Mouse (Mus musculus): ENCODE results near the gene Pex12.
"Not testable (repeated sequence)": the region's sequence is repeated elsewhere in the genome, so short reads cannot be mapped to it uniquely, and the experiment has no call there.

Pex12 gene

GRCm38 (mm10) chr11:83289036-83289435, 13.3 kb downstream of the Pex12 start:
- in situ Hi-C loops (cut with MseI, MboI): no loop called here

GRCm38 (mm10) chr11:83286566-83286965, 15.8 kb downstream of the Pex12 start, which contains the start of gene Slfn14:
Gene Slfn14, minus strand, starts transcription at chr11:83286726.
- in situ Hi-C loops (cut with MseI, MboI): no loop called here

GRCm38 (mm10) chr11:83285627-83286026, 16.8 kb downstream of the Pex12 start:
- in situ Hi-C loops (cut with MseI, MboI): no loop called here

- in situ Hi-C loops (cut with MseI, MboI): no loop called here
These were observed 20.3 kb downstream of the Pex12 start for GRCm38 (mm10) chr11:83282084-83282483.

- in situ Hi-C loops (cut with MseI, MboI): no loop called here
These were observed 22.7 kb downstream of the Pex12 start for GRCm38 (mm10) chr11:83279691-83280090.

GRCm38 (mm10) chr11:83279024-83279423, 23.4 kb downstream of the Pex12 start:
- in situ Hi-C loops (cut with MseI, MboI): no loop called here

- in situ Hi-C loops (cut with MseI, MboI): no loop called here
These were observed 26.1 kb downstream of the Pex12 start for GRCm38 (mm10) chr11:83276251-83276650.

GRCm38 (mm10) chr11:83271951-83272843, 30.2 kb downstream of the Pex12 start:
- in situ Hi-C loops (cut with MseI, MboI): no loop called here

- in situ Hi-C loops (cut with MseI, MboI): no loop called here
These were observed 31.0 kb downstream of the Pex12 start for GRCm38 (mm10) chr11:83271151-83271950.

GRCm38 (mm10) chr11:83270842-83271150, 31.6 kb downstream of the Pex12 start:
- in situ Hi-C loops (cut with MseI, MboI): no loop called here

GRCm38 (mm10) chr11:83263146-83263545, 39.2 kb downstream of the Pex12 start:
- in situ Hi-C loops (cut with MseI, MboI): no loop called here

- in situ Hi-C loops (cut with MseI, MboI): no loop called here
These were observed 39.7 kb downstream of the Pex12 start for GRCm38 (mm10) chr11:83262673-83263072.

- in situ Hi-C loops (cut with MseI, MboI): not testable (repeated sequence)
These were observed 45.2 kb downstream of the Pex12 start for GRCm38 (mm10) chr11:83257211-83257610.
